Mouse (Mus musculus): Measurements from ENCODE around the gene Zup1.
"Not testable (repeated sequence)": the region's sequence is repeated elsewhere in the genome, so short reads cannot be mapped to it uniquely, and the experiment has no call there.

Gene Zup1

DNA sequence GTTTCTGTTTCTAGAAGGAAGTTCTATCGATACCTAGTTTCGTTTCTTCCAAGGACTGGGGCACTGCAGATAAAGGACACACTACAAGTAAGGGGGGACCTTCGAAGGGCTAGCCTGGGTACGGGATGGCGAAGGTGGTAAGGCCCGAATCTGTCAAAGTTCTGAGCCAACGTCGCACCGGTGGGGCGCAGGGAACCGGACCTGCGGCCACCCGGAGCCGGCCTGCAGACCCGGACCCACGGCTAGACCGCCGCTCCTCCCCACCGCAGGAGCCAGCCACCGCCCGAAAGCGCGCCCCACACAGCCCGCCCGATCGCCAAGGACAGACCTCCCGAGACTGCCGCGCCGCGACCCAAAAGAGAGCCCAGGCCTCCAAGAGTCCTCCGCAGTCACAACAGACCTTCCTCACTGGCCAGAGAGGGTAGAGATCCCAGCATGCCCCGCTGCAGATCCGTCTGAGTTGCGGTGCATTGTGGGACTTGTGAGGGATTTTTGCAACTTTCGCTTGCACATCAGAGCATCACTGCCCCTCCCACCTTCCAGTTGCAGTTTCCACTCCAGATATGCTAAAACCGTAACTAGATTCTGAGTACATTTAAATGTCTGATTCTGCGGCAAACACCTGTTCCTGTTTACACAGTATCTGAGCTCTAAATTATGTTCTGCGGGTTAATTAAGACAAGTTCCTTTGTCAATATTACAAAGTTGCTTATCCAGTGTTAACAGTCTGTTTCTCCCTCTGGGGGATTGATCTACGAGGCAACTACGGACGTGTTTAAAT lies at the start of gene Zup1:
TSS of gene Zup1 (minus strand) at position 467 of the 781 bp plus-strand sequence.
- peak; percentile 65 for DNase-seq

DNA sequence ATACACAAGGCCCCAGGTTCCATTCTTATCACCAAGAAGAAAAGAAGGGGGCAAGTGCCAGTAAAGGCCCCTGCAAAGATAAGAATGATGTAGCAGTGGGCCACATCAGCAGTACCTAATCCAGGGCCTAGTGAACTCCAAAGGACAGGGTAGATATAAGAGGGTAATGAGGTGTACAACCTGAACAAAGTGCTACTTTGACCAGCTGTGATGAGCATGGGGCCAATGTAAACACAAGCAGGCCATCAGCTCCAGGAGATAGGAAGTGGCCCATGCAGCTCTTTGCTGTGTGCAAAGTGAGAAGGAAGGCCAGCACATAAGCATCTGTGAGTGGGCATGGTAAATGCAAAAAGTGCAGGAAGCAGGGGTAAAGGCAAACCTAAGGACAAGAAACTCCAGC lies 47.3 kb upstream of the Zup1 start:
- DNase-seq = no peak

DNA sequence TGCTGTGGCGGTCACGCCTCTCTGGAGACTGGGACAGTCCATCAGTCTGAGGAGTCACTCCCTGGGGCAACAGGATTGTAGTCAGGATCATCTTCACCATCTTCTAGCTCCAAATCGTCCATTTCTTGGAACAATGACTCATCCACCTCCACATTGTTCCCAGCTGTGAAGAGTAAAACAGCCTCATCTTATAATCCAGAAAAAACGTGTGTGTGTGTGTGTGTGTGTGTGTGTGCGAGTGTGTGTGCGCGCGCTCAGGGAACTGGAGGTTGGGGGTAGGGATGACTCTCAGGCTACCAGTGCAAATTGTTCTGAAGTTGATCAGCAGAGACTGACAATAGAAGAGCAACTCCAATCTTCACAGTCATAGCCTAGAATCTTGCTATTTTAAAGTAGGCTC lies 45.6 kb upstream of the Zup1 start:
- DNase-seq = not testable (repeated sequence)

DNA sequence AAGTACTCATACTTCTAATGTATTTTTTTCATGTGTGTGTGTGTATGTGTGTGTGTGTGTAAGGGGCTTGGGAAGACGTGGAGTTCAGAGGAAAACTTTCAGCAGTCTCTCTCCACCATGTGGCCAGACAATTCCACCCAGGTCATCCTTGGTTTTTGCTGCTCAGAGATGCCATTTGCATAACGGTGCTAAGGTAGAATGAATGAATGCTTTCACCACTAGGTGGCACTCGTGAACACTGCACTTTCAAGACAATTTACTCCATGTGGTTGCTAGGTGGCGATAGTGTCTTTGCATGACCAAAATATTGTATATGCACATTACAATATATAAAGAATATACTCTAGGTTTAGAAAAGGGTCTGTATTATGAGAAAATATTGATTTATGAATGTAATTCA lies 35.7 kb upstream of the Zup1 start:
- peak; percentile 42 for DNase-seq

DNA sequence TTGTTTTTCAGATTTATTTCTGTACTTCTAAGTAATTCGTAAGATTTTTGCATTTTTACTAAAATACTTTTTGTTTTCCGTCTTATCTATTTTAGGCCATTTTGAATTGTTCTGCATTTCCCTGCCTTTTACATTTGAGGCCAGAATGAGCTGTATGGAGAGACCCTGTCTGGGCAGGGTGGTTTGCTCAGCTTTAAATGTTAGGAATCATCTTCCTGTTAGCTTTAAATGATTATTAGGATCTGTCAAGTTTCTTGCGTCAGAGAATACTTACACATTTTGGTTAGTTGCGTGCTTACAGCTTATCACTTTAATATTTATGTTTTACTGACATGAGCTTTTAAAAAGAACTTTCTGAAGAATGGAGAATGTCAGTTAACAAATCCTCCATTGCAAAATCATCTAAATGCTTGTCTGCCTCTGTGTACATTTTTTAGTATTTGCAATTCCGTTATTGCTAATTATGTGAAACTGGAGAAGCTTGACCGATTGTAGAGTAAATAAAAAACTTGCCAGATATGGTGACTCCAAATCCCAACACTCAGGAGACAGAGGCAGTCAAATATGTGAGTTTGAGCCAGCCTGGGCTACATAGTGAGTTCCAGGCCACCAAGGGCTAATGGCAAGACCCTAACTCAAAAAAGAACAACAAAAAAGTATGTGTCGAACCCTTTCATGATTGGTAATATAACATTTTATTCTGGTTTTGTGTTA lies 23.9 kb upstream of the Zup1 start:
- DNase-seq = no peak

DNA sequence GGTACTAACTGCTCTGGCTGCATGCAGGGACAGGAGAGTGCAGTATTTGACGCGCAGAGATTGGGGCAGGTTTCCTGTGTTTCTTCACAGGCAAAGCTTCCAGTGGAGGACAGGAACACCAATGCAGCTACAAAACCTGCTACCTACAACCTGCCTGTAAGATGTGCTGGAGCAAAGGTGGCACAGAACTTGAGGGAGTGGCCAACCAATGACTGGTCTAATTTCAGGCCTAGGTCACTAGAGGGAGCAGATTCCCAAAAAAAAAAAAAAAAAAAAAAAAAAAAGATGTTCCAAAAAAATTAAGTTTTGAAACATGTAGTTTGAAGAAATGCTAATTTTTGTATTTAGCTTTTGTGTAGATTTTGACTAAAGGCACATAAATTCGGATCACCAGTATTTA lies 1.4 kb upstream of the Zup1 start:
- DNase-seq = no peak

- DNase-seq = no peak
Observed at GRCm38 (mm10) chr10:33946336-33946735, 4.7 kb downstream of the Zup1 start.

DNA sequence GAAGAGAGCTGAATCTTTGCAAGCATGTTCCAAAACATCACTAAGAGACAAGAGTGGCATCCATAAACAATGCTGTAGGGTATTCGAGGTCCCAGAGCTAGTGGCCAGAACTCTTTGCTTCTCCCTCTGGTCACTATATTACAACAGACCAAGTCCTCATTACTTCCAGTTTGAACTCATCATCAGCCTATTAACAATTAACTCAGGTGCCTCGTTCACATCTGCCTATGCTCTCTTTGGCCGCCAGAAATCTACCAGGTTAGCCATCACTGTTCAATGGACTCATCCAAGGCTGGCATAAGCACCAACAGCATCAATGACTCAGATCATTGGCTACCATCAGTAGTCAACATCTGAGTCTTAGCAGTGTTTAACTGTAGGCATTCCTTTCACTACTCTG lies 5.7 kb downstream of the Zup1 start:
- no peak for DNase-seq

- no peak for DNase-seq
Observed at GRCm38 (mm10) chr10:33940702-33941101, 10.4 kb downstream of the Zup1 start.

GRCm38 (mm10) chr10:33905489-33905888 lies 45.6 kb downstream of the Zup1 start:
- no peak for DNase-seq

GRCm38 (mm10) chr10:33904530-33905481 lies 46.3 kb downstream of the Zup1 start, which contains the start of gene Rsph4a:
Rsph4a (plus strand) TSS chr10:33905111.
- no peak for DNase-seq

- DNase-seq = not testable (repeated sequence)
Observed at GRCm38 (mm10) chr10:33901520-33901919, 49.5 kb downstream of the Zup1 start.

- not testable (repeated sequence) for DNase-seq
Observed at GRCm38 (mm10) chr10:33882411-33882810, 68.7 kb downstream of the Zup1 start.

GRCm38 (mm10) chr10:33872672-33873398 lies 78.2 kb downstream of the Zup1 start:
- no peak for DNase-seq

DNA sequence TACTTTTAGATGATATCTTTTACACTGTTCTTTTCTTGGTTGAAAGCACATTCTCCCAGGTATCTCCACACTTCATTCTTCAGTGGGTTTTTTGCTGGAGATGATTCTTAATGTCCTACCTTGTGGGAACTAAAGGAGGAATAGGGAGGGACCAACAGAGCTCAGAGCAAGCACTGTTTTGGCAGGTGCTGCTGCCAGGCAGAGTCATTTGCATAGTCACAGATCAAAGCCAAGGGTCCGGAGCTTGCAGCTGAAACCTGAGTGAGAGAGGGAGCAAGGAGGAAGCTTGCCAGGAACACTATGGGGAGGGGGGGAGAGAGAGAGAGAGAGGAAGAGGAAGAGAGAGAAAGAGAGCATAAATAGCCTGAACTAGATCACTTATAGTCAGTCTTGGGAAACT lies 80.6 kb downstream of the Zup1 start:
- no peak for DNase-seq
